Comparison of ENCODE assay signal across 17 mouse cellular contexts in the genomic region with DNA sequence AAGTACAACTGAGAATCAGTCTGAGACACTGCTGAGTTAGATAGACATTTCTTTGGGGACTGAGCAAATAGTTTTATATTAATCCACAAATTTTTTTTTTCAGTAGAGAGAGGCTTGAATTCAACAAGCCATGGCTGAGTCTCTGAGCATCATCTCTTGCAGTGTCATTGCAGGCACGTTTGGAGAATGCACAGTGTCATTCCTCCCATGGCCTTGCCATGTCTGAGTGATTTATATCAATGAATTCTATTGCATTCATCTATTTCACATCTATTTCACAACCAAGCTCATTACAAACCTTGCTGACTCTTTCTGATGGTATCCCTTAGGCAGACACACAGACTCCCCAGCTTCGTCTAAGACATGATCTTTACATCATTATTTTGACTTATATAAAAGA.
DNase-seq lines count a peak whose midpoint lies in the region.
"Had no signal": no experiment of that assay in that cellular context is flagged by ENCODE, and none has a peak within 500 bp of the region (broad histone marks: within the 10 kb centered on the region; RNA-seq: fewer than 3 reads in every experiment).

No protein-coding gene starts in this region.

- peak; percentile 55 for DNase-seq in adrenal gland, adult 2 months
- DNase-seq in adrenal gland, adult 8-10 months, result no peak
- DNase-seq in adrenal gland, postnatal 10 days, result peak; percentile 19
- DNase-seq in adrenal gland, postnatal 36 days, result no peak
- DNase-seq in adrenal gland, postnatal 14 days, result peak; percentile 32
- no peak for DNase-seq in adrenal gland, adult 18-20 months (ENCODE audit: low spot score in 2 of 2)
- DNase-seq: adrenal gland, postnatal 25 days; B cell, adult 2 months; cerebellum, adult 11 months; cerebellum, adult 11-12 months; cerebellum, adult 18-20 months; cerebellum, adult 2 months; cerebellum, adult 8-10 months; cerebellum, adult 9-10 months; cerebellum, adult 9-11 months; cerebellum, postnatal 10 days; cerebellum, postnatal 14 days had no signal

Comparison
In these comparisons a context has a peak if more than half of its experiments do, and no peak if none do; other contexts are left out.
1. DNase-seq: peak in adrenal gland, adult 2 months (single experiment), adrenal gland, postnatal 10 days (single experiment) and adrenal gland, postnatal 14 days (single experiment); none in adrenal gland, adult 8-10 months (single experiment), adrenal gland, postnatal 36 days (0 of 2) and adrenal gland, adult 18-20 months (0 of 2).